Mouse (Mus musculus): Measurements from ENCODE around the gene Hddc3. TPM values are rescaled to one million over a fixed set of nuclear protein-coding genes. Genes with fewer than 3 reads are reported as not detected.
A peak's percentile ranks its signal among the peaks of the same experiment; 100 is the strongest.

Gene Hddc3
- polyA plus RNA-seq, 1 experiment from 2014 or later: 18.4 TPM

GRCm38 (mm10) chr7:80373850-80374249 lies 30.9 kb downstream of the Hddc3 start:
- Histone ChIP-seq H3K4me3 (no peak overlapping the region), H3K27ac (peak overlapping the region; percentile 36; the same call in 1 of the 2 replicates), H3K27me3 (ENCODE audit: insufficient read depth, poor library complexity, severe bottlenecking) (0 out of 2 replicates have a peak, but pooled peaks cover 4% of the 10 kb centered on the region), H3K9me3 (no peaks in the 10 kb centered on the region), H3K36me3 (peaks cover 10% of the 10 kb centered on the region; the same call in 1 of the 2 replicates), H3K4me1 (peaks cover 32% of the 10 kb centered on the region)
- DNase-seq (ENCODE audit: low spot score): no peak
- 79% methylated on average over 12 of the region's 12 CpGs for WGBS

- 0 out of 2 replicates have a peak, but pooled peaks cover 4% of the 10 kb centered on the region for H3K27me3 ChIP-seq (ENCODE audit: insufficient read depth, poor library complexity, severe bottlenecking)
- H3K4me3 ChIP-seq: no peak overlapping the region
- DNase-seq (ENCODE audit: low spot score): no peak
- H3K27ac ChIP-seq: peak overlapping the region; percentile 36; the same call in 1 of the 2 replicates
- H3K9me3 ChIP-seq: no peaks in the 10 kb centered on the region
- H3K36me3 ChIP-seq: peaks cover 13% of the 10 kb centered on the region; the same call in 1 of the 2 replicates
- peaks cover 28% of the 10 kb centered on the region for H3K4me1 ChIP-seq
- 60% methylated on average over 3 of the region's 3 CpGs for WGBS
Measured at GRCm38 (mm10) chr7:80374280-80374679, 31.4 kb downstream of the Hddc3 start.

GRCm38 (mm10) chr7:80374733-80375132 lies 31.8 kb downstream of the Hddc3 start:
- H3K27ac ChIP-seq: no peak overlapping the region
- H3K9me3 ChIP-seq: no peaks in the 10 kb centered on the region
- DNase-seq (ENCODE audit: low spot score): no peak
- peaks cover 4% of the 10 kb centered on the region; the same call in 1 of the 2 replicates for H3K27me3 ChIP-seq (ENCODE audit: insufficient read depth, poor library complexity, severe bottlenecking)
- H3K36me3 ChIP-seq: peaks cover 17% of the 10 kb centered on the region; the same call in 1 of the 2 replicates
- WGBS: 79% methylated on average over 3 of the region's 3 CpGs
- H3K4me1 ChIP-seq: peaks cover 23% of the 10 kb centered on the region
- no peak overlapping the region for H3K4me3 ChIP-seq

GRCm38 (mm10) chr7:80375376-80376039 lies 32.6 kb downstream of the Hddc3 start:
- Histone ChIP-seq H3K36me3 (peaks cover 24% of the 10 kb centered on the region; the same call in 1 of the 2 replicates), H3K9me3 (no peaks in the 10 kb centered on the region), H3K27me3 (ENCODE audit: insufficient read depth, poor library complexity, severe bottlenecking) (peaks cover 7% of the 10 kb centered on the region; the same call in 1 of the 2 replicates), H3K27ac (no peak overlapping the region), H3K4me3 (no peak overlapping the region), H3K4me1 (peaks cover 18% of the 10 kb centered on the region)
- 49% methylated on average over 9 of the region's 9 CpGs for WGBS
- DNase-seq (ENCODE audit: low spot score): no peak

GRCm38 (mm10) chr7:80376192-80376591 lies 33.3 kb downstream of the Hddc3 start:
- H3K27ac ChIP-seq: no peak overlapping the region
- no peaks in the 10 kb centered on the region for H3K9me3 ChIP-seq
- no peak for DNase-seq (ENCODE audit: low spot score)
- peaks cover 13% of the 10 kb centered on the region for H3K27me3 ChIP-seq (ENCODE audit: insufficient read depth, poor library complexity, severe bottlenecking)
- H3K4me3 ChIP-seq: no peak overlapping the region
- H3K4me1 ChIP-seq: peaks cover 16% of the 10 kb centered on the region
- peaks cover 26% of the 10 kb centered on the region; the same call in 1 of the 2 replicates for H3K36me3 ChIP-seq
- WGBS: 71% methylated on average over 10 of the region's 10 CpGs

GRCm38 (mm10) chr7:80377471-80377870 lies 34.6 kb downstream of the Hddc3 start:
- Histone ChIP-seq H3K4me3 (no peak overlapping the region), H3K36me3 (peaks cover 35% of the 10 kb centered on the region), H3K27me3 (ENCODE audit: insufficient read depth, poor library complexity, severe bottlenecking) (peaks cover 26% of the 10 kb centered on the region), H3K9me3 (no peaks in the 10 kb centered on the region), H3K27ac (no peak overlapping the region), H3K4me1 (peaks cover 18% of the 10 kb centered on the region)
- WGBS: 38% methylated on average over 6 of the region's 6 CpGs
- no peak for DNase-seq (ENCODE audit: low spot score)

GRCm38 (mm10) chr7:80379531-80379930 lies 36.6 kb downstream of the Hddc3 start:
- 56% methylated on average over 13 of the region's 13 CpGs for WGBS
- Histone ChIP-seq H3K36me3 (peaks cover 49% of the 10 kb centered on the region), H3K4me1 (peaks cover 23% of the 10 kb centered on the region), H3K27ac (no peak overlapping the region), H3K4me3 (no peak overlapping the region), H3K27me3 (ENCODE audit: insufficient read depth, poor library complexity, severe bottlenecking) (peaks cover 39% of the 10 kb centered on the region), H3K9me3 (no peaks in the 10 kb centered on the region)
- no peak for DNase-seq (ENCODE audit: low spot score)

GRCm38 (mm10) chr7:80382919-80383318 lies 40.0 kb downstream of the Hddc3 start:
- Histone ChIP-seq H3K4me3 (no peak overlapping the region), H3K27ac (peak overlapping the region; percentile 17; the same call in 1 of the 2 replicates)
- WGBS: 69% methylated on average over 11 of the region's 11 CpGs

GRCm38 (mm10) chr7:80386235-80386930 lies 43.5 kb downstream of the Hddc3 start:
- Histone ChIP-seq H3K4me1 (peaks cover 54% of the 10 kb centered on the region), H3K4me3 (peak overlapping the region; percentile 60), H3K9me3 (no peaks in the 10 kb centered on the region), H3K27ac (peak overlapping the region; percentile 89), H3K27me3 (ENCODE audit: insufficient read depth, poor library complexity, severe bottlenecking) (peaks cover 28% of the 10 kb centered on the region), H3K36me3 (peaks cover 50% of the 10 kb centered on the region)
- peak; percentile 91 for DNase-seq (ENCODE audit: low spot score)
- WGBS: 28% methylated on average over 18 of the region's 18 CpGs

More at GRCm38 (mm10) chr7:80382919-80383318, 40.0 kb downstream of the Hddc3 start:
- Histone ChIP-seq H3K27me3 (ENCODE audit: insufficient read depth, poor library complexity, severe bottlenecking) (peaks cover 39% of the 10 kb centered on the region), H3K36me3 (peaks cover 46% of the 10 kb centered on the region), H3K9me3 (no peaks in the 10 kb centered on the region), H3K4me1 (peaks cover 25% of the 10 kb centered on the region)
- DNase-seq (ENCODE audit: low spot score): no peak

- WGBS: 21% methylated on average over 17 of the region's 17 CpGs
- DNase-seq (ENCODE audit: low spot score): no peak
- Histone ChIP-seq H3K4me1 (peaks cover 55% of the 10 kb centered on the region), H3K27me3 (ENCODE audit: insufficient read depth, poor library complexity, severe bottlenecking) (peaks cover 20% of the 10 kb centered on the region), H3K9me3 (no peaks in the 10 kb centered on the region), H3K27ac (peak overlapping the region; percentile 89), H3K36me3 (peaks cover 52% of the 10 kb centered on the region), H3K4me3 (peak overlapping the region; percentile 60)
Measured at GRCm38 (mm10) chr7:80387033-80387632, 44.2 kb downstream of the Hddc3 start.

GRCm38 (mm10) chr7:80387633-80388543 lies 45.0 kb downstream of the Hddc3 start, which contains the start of gene Fes:
Gene Fes (minus strand): TSS chr7:80387946.
- DNase-seq (ENCODE audit: low spot score): no peak
- H3K4me3 ChIP-seq: peak within 1 kb of the TSS; percentile 60
- WGBS: 8% methylated on average over 33 of the region's 33 CpGs
- H3K9me3 ChIP-seq: no peaks in the 10 kb centered on the region
- H3K4me1 ChIP-seq: peaks cover 48% of the 10 kb centered on the region
- peaks cover 52% of the 10 kb centered on the region for H3K36me3 ChIP-seq
- H3K27ac ChIP-seq: peak within 1 kb of the TSS; percentile 89
- peaks cover 13% of the 10 kb centered on the region for H3K27me3 ChIP-seq (ENCODE audit: insufficient read depth, poor library complexity, severe bottlenecking)

- no peak overlapping the region for H3K4me3 ChIP-seq
- no peaks in the 10 kb centered on the region for H3K9me3 ChIP-seq
- H3K36me3 ChIP-seq: peaks cover 79% of the 10 kb centered on the region
- H3K27me3 ChIP-seq (ENCODE audit: insufficient read depth, poor library complexity, severe bottlenecking): no peaks in the 10 kb centered on the region
- no peak for DNase-seq (ENCODE audit: low spot score)
- H3K4me1 ChIP-seq: peaks cover 38% of the 10 kb centered on the region
- H3K27ac ChIP-seq: no peak overlapping the region
- WGBS: 90% methylated on average over 15 of the region's 15 CpGs
Measured at GRCm38 (mm10) chr7:80392119-80392518, 49.2 kb downstream of the Hddc3 start.

All from heart, embryonic 10.5 days (tissue).